ENCODE assay signal across 8 mouse cellular contexts in the genomic region with DNA sequence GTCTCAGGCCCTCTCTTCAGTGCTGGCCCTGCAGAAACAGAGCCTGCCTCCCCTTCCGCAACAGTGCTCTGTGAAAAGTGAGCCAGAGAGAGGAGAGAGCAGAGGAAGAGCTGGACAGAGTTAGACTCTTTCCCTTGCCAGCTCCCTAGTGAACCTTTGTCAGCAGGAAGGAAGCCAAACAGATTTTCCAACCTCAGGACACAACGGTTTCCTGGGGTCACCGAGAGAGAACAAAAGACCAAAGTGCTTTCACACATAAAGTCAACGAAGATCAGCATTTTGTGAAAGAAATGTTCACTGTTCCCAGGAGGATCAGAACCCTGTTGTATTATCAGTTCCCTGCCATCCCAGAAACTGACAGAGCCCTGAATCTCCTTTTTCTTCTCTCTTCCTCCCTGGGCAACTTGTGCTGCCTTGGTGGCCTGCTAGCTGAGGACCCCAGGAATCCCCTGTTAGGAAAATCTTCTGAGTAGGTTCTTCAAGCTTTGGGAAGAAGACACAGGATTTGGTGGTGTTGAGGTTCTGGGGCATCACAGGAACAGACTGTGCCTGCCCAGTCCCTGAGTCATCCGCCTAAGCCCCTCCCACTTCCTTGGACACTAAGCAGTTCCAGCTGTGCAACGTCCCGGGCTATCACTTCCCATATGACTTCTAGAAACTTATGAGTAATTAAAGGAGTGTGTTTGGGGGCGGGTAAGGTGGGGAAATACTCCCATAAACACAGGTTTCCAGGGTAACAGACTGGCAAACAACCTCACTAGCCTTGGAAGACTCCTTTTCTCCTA. TPM values are rescaled to one million over a fixed set of nuclear protein-coding genes. Genes with fewer than 3 reads are reported as not detected.
DNase-seq lines count a peak whose midpoint lies in the region; ATAC-seq lines count a peak whose summit lies in the region.

No protein-coding gene starts in this region.

- no peak overlapping the region for H3K4me2 ChIP-seq in midbrain, embryonic 14.5 days (ENCODE audit: low read length)
- no peak overlapping the region for H3K4me2 ChIP-seq in embryonic facial prominence, embryonic 15.5 days (replicated peaks)
- H3K4me2 ChIP-seq in limb, embryonic 11.5 days (ENCODE audit: low read depth, severe bottlenecking): peak overlapping the region; percentile 7; the same call in 1 of the 2 replicates

- H3K36me3 ChIP-seq in midbrain, embryonic 10.5 days: no peaks in the 10 kb centered on the region
- no peaks in the 10 kb centered on the region for H3K36me3 ChIP-seq in midbrain, embryonic 14.5 days (ENCODE audit: control insufficient read depth, insufficient read depth, low read length)
- H3K36me3 ChIP-seq in embryonic facial prominence, embryonic 15.5 days: no peaks in the 10 kb centered on the region
- H3K36me3 ChIP-seq in limb, embryonic 11.5 days (ENCODE audit: control insufficient read depth, insufficient read depth, low read length): no peaks in the 10 kb centered on the region

- ATAC-seq in midbrain, embryonic 14.5 days (ENCODE audit: low FRiP score, low TSS enrichment): no peak
- ATAC-seq in embryonic facial prominence, embryonic 15.5 days (ENCODE audit: insufficient number of reproducible peaks, low FRiP score, low TSS enrichment, low read depth): peak; percentile 93
- ATAC-seq in limb, embryonic 11.5 days (ENCODE audit: insufficient number of reproducible peaks, low FRiP score, low TSS enrichment, low read depth): peak; percentile 83

- 45% methylated on average over 8 of the region's 8 CpGs for WGBS in midbrain, embryonic 10.5 days
- WGBS in midbrain, embryonic 14.5 days: 33% methylated on average over 8 of the region's 8 CpGs
- WGBS in embryonic facial prominence, embryonic 15.5 days: 15% methylated on average over 8 of the region's 8 CpGs
- 20% methylated on average over 8 of the region's 8 CpGs for WGBS in limb, embryonic 11.5 days

- H3K9me3 ChIP-seq in midbrain, embryonic 10.5 days (replicated peaks): peaks cover 11% of the 10 kb centered on the region
- 0 out of 2 replicates have a peak, but pooled peaks cover 3% of the 10 kb centered on the region for H3K9me3 ChIP-seq in midbrain, embryonic 14.5 days (ENCODE audit: control insufficient read depth, low read length)
- H3K9me3 ChIP-seq in embryonic facial prominence, embryonic 15.5 days (replicated peaks): no peaks in the 10 kb centered on the region
- H3K9me3 ChIP-seq in limb, embryonic 11.5 days (ENCODE audit: control insufficient read depth, low read length): peaks cover 4% of the 10 kb centered on the region; the same call in 1 of the 2 replicates

- no peak overlapping the region for H3K9ac ChIP-seq in midbrain, embryonic 14.5 days (replicated peaks; ENCODE audit: low read length)
- no peak overlapping the region for H3K9ac ChIP-seq in embryonic facial prominence, embryonic 15.5 days
- H3K9ac ChIP-seq in limb, embryonic 11.5 days (ENCODE audit: low read length): no peak overlapping the region; the same call in 1 of the 2 replicates

- intact Hi-C loops in heart, postnatal 36 days (cut with DNase I): loop anchor here (1.0 to 2.0 kb wide), 2 partner anchors 24 to 28 kb away; no protein-coding TSS in a partner anchor
- intact Hi-C loops in left cerebral cortex, postnatal 25 days (cut with DNase I): no loop called here

- peaks cover 7% of the 10 kb centered on the region for H3K4me1 ChIP-seq in midbrain, embryonic 10.5 days
- no peaks in the 10 kb centered on the region for H3K4me1 ChIP-seq in midbrain, embryonic 14.5 days (ENCODE audit: control insufficient read depth, insufficient read depth, low read length)
- H3K4me1 ChIP-seq in embryonic facial prominence, embryonic 15.5 days: peaks cover 13% of the 10 kb centered on the region
- peaks cover 8% of the 10 kb centered on the region for H3K4me1 ChIP-seq in limb, embryonic 11.5 days (ENCODE audit: control insufficient read depth, insufficient read depth, low read length)

- H3K27me3 ChIP-seq in midbrain, embryonic 10.5 days (ENCODE audit: low read depth, poor library complexity, severe bottlenecking): no peaks in the 10 kb centered on the region
- no peaks in the 10 kb centered on the region for H3K27me3 ChIP-seq in midbrain, embryonic 14.5 days (ENCODE audit: control insufficient read depth, insufficient read depth, low read length)
- H3K27me3 ChIP-seq in embryonic facial prominence, embryonic 15.5 days: no peaks in the 10 kb centered on the region
- H3K27me3 ChIP-seq in limb, embryonic 11.5 days (ENCODE audit: control insufficient read depth, insufficient read depth, low read length): no peaks in the 10 kb centered on the region

- peak overlapping the region; percentile 61; the same call in 1 of the 2 replicates for H3K27ac ChIP-seq in midbrain, embryonic 10.5 days (replicated peaks)
- H3K27ac ChIP-seq in midbrain, embryonic 14.5 days (replicated peaks; ENCODE audit: low read depth, low read length): no peak overlapping the region
- H3K27ac ChIP-seq in embryonic facial prominence, embryonic 15.5 days (replicated peaks): peak overlapping the region; percentile 84
- peak overlapping the region; percentile 78 for H3K27ac ChIP-seq in limb, embryonic 11.5 days (replicated peaks; ENCODE audit: low read depth, low read length)

- H3K4me3 ChIP-seq in midbrain, embryonic 10.5 days: no peak overlapping the region
- H3K4me3 ChIP-seq in midbrain, embryonic 14.5 days (replicated peaks; ENCODE audit: low read depth, low read length): no peak overlapping the region
- H3K4me3 ChIP-seq in embryonic facial prominence, embryonic 15.5 days (replicated peaks): no peak overlapping the region
- H3K4me3 ChIP-seq in limb, embryonic 11.5 days (ENCODE audit: low read depth, low read length): no peak overlapping the region

- DNase-seq in midbrain, embryonic 10.5 days (ENCODE audit: low spot score): peak; percentile 41
- no peak for DNase-seq in midbrain, embryonic 14.5 days
- DNase-seq in heart, postnatal 36 days: peak; percentile 85
- peak; percentile 82 for DNase-seq in limb, embryonic 11.5 days (ENCODE audit: low spot score)
- DNase-seq in monocyte, adult 2 months (ENCODE audit: low read depth in 1 of 2, low spot score in 2 of 2): peak; percentile 70 to 89
- DNase-seq in left cerebral cortex, postnatal 25 days (ENCODE audit: low spot score in 2 of 2): no peak
- DNase-seq in frontal cortex, postnatal 25 days (ENCODE audit: low spot score in 2 of 2): no peak

RNA-seq across cellular contexts. Expression of a gene that starts 11.5 kb away (rescaled TPM):
- 0.44 and 0.66 TPM in 2 replicates for polyA plus RNA-seq in midbrain, embryonic 10.5 days (2016; fragmentation: Nextera tagmentation; extraction: Ambion mirVana)
- polyA plus RNA-seq in midbrain, embryonic 14.5 days (2014; fragmentation: Nextera tagmentation; extraction: Ambion mirVana): 0.22 and 0.41 TPM in 2 replicates
- 2.3 and 2.6 TPM in 2 replicates for polyA plus RNA-seq in embryonic facial prominence, embryonic 15.5 days (2015; fragmentation: Nextera tagmentation; extraction: Ambion mirVana)
- 1 to 10 TPM; 3.5 to 4.0 TPM for total RNA-seq in heart, postnatal 36 days (2021)
- 0.35 and 0.55 TPM in 2 replicates for polyA plus RNA-seq in limb, embryonic 11.5 days (2014; fragmentation: Nextera tagmentation; extraction: Ambion mirVana)
- total RNA-seq in left cerebral cortex, postnatal 25 days (2021): under 1 TPM; 0.39 to 0.78 TPM

RNA-seq across cellular contexts. Expression of a gene that starts 24.7 kb away (rescaled TPM):
- 50.7 and 57.8 TPM in 2 replicates for polyA plus RNA-seq in midbrain, embryonic 10.5 days (2016; fragmentation: Nextera tagmentation; extraction: Ambion mirVana)
- polyA plus RNA-seq in midbrain, embryonic 14.5 days (2014; fragmentation: Nextera tagmentation; extraction: Ambion mirVana): 38.6 and 42.7 TPM in 2 replicates
- polyA plus RNA-seq in embryonic facial prominence, embryonic 15.5 days (2015; fragmentation: Nextera tagmentation; extraction: Ambion mirVana): 62.5 and 64.7 TPM in 2 replicates
- 10 to 100 TPM; 32.8 to 36.4 TPM for total RNA-seq in heart, postnatal 36 days (2021)
- 33.3 and 37.8 TPM in 2 replicates for polyA plus RNA-seq in limb, embryonic 11.5 days (2014; fragmentation: Nextera tagmentation; extraction: Ambion mirVana)
- 10 to 100 TPM; 65.6 to 66.1 TPM for total RNA-seq in left cerebral cortex, postnatal 25 days (2021)

RNA-seq across cellular contexts. Expression of a gene that starts 25.0 kb away (rescaled TPM):
- polyA plus RNA-seq in midbrain, embryonic 10.5 days (2016; fragmentation: Nextera tagmentation; extraction: Ambion mirVana): 22.1 and 24.3 TPM in 2 replicates
- 11.7 and 13.1 TPM in 2 replicates for polyA plus RNA-seq in midbrain, embryonic 14.5 days (2014; fragmentation: Nextera tagmentation; extraction: Ambion mirVana)
- polyA plus RNA-seq in embryonic facial prominence, embryonic 15.5 days (2015; fragmentation: Nextera tagmentation; extraction: Ambion mirVana): 25.4 and 28.1 TPM in 2 replicates
- total RNA-seq in heart, postnatal 36 days (2021): 1 to 10 TPM; 6.8 to 7.0 TPM
- 18.9 and 22.2 TPM in 2 replicates for polyA plus RNA-seq in limb, embryonic 11.5 days (2014; fragmentation: Nextera tagmentation; extraction: Ambion mirVana)
- 10 to 100 TPM in 1 of 2 experiments, 1 to 10 TPM in 1; 8.8 to 10.2 TPM for total RNA-seq in left cerebral cortex, postnatal 25 days (2021)

RNA-seq across cellular contexts. Expression of a gene that starts 31.5 kb away (rescaled TPM):
- 56.6 and 59.1 TPM in 2 replicates for polyA plus RNA-seq in midbrain, embryonic 10.5 days (2016; fragmentation: Nextera tagmentation; extraction: Ambion mirVana)
- 46.7 and 60.0 TPM in 2 replicates for polyA plus RNA-seq in midbrain, embryonic 14.5 days (2014; fragmentation: Nextera tagmentation; extraction: Ambion mirVana)
- polyA plus RNA-seq in embryonic facial prominence, embryonic 15.5 days (2015; fragmentation: Nextera tagmentation; extraction: Ambion mirVana): 37.7 and 38.5 TPM in 2 replicates
- 1 to 10 TPM; 7.8 to 9.7 TPM for total RNA-seq in heart, postnatal 36 days (2021)
- 49.4 and 52.4 TPM in 2 replicates for polyA plus RNA-seq in limb, embryonic 11.5 days (2014; fragmentation: Nextera tagmentation; extraction: Ambion mirVana)
- 10 to 100 TPM; 28.8 to 29.5 TPM for total RNA-seq in left cerebral cortex, postnatal 25 days (2021)

RNA-seq across cellular contexts. Expression of a gene that starts 34.5 kb away (rescaled TPM):
- 3.7 and 4.7 TPM in 2 replicates for polyA plus RNA-seq in midbrain, embryonic 10.5 days (2016; fragmentation: Nextera tagmentation; extraction: Ambion mirVana)
- polyA plus RNA-seq in midbrain, embryonic 14.5 days (2014; fragmentation: Nextera tagmentation; extraction: Ambion mirVana): 5.7 and 6.2 TPM in 2 replicates
- 25.6 and 26.5 TPM in 2 replicates for polyA plus RNA-seq in embryonic facial prominence, embryonic 15.5 days (2015; fragmentation: Nextera tagmentation; extraction: Ambion mirVana)
- total RNA-seq in heart, postnatal 36 days (2021): 10 to 100 TPM; 11.5 to 12.8 TPM
- 5.4 and 6.5 TPM in 2 replicates for polyA plus RNA-seq in limb, embryonic 11.5 days (2014; fragmentation: Nextera tagmentation; extraction: Ambion mirVana)
- 1 to 10 TPM; 5.1 to 6.3 TPM for total RNA-seq in left cerebral cortex, postnatal 25 days (2021)

Comparison
In these comparisons a context has a peak if more than half of its experiments do, and no peak if none do; other contexts are left out.
1. DNase-seq: peak in midbrain, embryonic 10.5 days (single experiment), heart, postnatal 36 days (2 of 2), limb, embryonic 11.5 days (single experiment) and monocyte, adult 2 months (2 of 2); none in midbrain, embryonic 14.5 days (single experiment), left cerebral cortex, postnatal 25 days (0 of 2) and frontal cortex, postnatal 25 days (0 of 2).